Mouse (Mus musculus) adrenal gland, adult 2 months (tissue): ENCODE measurements at regions not wholly inside any gene's neighbourhood (a gene's known extent, or its start where the extent isn't known, plus 50 kb on each side); places are given as distances from the start of the nearest gene placed in this dataset.
A peak's percentile ranks its signal among the peaks of the same experiment; 100 is the strongest.

Experiments
- DNase-seq: peaks from one replicate; pipeline ENCODE4 v3.0.0; 2021

DNA sequence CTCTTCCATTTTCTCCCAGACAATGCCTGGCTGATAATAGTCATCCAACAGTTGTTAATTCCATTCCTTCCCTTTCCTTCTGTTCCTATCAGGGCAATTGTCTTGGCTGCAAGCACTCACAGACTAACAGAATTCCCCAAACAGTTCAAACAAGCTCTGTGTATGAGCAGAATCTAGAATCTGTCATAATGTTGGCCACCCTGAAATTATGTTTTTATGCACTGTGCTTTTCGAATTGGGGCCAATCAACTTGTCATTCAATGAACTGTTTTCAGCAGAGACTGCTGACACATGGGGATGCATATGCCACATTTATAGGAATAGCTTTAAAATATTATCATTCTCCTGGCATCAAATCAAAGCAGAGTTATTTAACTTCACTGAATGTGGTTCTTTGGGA, 235.8 kb upstream of the Tmtc4 start:
- DNase-seq = no peak

DNA sequence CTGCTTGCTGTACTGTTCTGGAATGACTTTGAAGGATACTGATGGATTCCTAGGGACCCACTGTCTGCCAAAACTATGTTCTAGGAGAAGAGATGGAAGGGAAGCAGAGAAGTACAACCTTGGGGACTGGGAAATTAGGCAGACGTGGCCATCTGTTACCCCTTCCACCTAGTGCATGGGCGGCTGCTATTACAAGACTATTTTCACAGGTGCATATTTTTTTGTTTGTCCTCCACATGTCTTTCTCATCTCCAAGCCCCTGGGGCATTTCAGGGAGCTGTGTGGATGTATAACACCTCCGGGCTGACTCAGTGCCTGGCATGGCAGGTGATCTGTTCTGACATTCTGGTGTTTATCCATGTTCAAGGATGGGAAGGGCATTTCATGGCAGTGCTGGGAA, 226.4 kb upstream of the Tmtc4 start:
- no peak for DNase-seq

DNA sequence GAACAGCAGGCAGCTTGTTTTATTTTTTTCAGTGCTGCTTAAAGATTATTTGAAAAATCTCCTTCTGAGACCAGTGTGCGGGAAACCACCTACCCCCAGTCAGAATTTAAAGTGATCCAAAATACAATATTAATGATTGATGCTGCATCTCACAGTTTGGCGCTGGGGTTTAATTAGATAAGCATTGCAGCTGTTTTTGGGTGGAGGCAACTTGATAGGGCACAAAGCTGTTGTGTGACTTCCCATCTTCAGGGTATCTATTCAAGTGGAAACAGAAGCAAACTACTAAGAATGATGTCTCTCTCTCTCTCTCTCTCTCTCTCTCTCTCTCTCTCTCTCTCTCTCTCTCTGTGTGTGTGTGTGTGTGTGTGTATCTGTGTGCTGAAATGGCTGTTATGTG, 219.0 kb upstream of the Tmtc4 start:
- no peak for DNase-seq

DNA sequence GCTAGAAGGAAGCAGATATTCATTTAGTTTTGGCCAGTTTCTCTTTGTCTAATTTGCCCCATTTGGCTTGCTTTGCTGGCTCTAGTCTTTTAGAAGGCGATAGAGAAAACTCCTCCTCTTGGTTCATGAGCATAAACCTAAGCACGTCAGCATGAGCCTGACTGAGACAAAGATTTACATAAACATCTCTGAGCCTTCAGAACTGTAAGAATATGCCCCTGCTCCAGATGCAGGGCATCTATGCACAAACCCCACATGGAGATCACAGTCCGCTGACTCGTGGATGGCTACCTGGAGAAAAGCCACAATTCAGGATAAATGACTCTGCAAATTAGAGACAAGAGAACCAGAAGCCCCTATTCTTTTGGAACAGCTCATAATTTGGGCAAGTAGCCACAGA, 218.5 kb upstream of the Tmtc4 start:
- no peak for DNase-seq

DNA sequence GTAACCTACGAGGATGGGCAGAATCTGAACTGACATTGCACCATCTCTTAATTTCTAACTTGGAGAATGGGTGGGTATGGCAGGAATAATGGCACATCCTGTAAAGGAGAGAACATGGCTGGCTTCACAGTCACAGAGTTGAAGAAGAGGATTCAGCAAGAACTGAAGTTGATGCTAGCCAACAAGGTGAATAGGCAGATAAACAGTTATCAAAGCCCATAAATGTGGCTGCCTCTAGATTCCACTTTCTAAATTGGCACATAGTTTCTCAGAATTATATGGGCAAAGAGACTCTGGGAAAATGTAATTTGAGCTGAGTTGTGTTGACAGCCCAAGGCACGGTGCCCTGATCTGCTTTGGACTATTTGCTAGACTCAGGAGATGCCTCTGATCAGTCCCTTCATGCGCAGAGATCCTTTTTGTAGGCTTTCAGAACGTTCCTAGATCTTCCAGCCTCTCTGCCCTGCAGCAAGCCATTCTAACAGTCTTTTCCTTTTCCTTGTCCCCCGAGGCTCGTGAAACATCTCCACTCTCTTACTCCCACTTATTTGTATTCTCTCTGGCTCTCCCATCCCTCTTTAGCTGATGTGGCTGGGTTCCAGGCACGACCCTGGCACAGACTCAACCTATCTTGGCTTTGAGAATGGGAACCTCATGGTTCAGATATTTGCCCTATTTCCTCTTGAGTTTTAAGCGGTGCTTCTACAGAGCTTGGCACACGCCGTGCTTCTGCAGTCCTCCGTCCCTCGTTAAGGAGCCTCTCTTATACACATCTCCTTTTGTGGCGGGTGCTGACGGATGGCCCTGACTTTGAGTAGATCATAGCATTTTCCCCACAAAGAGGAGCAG, 217.8 kb upstream of the Tmtc4 start:
- peak; percentile 35 for DNase-seq

DNA sequence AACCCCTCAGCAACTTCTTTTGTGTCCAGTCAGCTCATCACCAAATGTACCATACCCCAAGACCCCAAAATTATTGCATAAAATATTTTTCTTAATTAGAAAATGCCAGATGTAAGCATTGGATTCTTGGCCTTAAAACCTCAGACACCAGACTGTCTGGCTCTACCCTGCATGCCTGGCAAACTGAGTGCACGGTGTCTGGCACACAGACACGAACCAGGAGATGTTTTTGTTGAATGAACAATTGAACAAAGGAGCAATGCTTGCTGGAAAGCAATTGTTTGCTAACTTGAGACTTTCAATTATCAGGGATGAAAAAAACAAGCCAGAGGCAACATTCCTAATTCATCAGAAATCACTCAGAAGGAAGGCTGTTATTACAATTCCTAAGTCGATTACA, 215.3 kb upstream of the Tmtc4 start:
- DNase-seq = no peak

DNA sequence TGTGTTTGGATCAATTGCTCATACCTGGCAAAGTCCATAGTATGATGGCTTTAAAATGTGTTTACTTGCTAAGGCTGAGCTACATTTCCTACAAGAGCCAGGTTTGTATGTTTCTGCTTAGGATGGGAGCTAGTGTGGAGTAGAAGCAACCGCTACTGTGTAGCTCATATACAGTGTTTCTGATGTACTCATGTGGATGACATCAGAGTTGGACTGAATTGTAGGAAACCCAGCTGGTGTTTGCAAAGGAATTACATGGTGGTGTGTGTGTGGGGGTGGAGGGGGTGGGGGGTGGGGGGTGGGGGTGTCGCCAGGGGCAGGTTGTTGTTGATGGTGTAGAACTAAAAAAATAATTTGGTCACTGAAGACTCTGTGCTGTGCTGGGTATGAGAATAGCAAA, 208.7 kb upstream of the Tmtc4 start:
- no peak for DNase-seq

DNA sequence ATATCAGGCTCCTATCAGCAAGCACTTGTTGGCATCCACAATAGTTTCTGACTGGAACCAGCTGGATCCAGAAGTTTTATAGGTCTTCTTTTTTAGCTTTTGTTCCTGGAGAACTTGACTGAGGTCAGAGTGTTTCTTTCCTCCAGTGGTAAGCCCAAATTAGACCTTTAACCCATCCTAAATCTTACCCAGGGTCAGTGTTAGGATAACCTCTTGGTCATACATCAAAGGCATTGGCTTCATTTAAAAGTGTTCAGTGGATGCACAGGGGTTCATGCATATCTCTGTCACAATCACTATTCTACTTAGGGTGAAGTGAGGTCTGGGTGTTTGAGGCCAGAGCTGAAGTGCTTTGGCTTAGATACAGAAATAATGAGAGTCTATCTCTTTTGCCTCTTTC, 206.9 kb upstream of the Tmtc4 start:
- no peak for DNase-seq

DNA sequence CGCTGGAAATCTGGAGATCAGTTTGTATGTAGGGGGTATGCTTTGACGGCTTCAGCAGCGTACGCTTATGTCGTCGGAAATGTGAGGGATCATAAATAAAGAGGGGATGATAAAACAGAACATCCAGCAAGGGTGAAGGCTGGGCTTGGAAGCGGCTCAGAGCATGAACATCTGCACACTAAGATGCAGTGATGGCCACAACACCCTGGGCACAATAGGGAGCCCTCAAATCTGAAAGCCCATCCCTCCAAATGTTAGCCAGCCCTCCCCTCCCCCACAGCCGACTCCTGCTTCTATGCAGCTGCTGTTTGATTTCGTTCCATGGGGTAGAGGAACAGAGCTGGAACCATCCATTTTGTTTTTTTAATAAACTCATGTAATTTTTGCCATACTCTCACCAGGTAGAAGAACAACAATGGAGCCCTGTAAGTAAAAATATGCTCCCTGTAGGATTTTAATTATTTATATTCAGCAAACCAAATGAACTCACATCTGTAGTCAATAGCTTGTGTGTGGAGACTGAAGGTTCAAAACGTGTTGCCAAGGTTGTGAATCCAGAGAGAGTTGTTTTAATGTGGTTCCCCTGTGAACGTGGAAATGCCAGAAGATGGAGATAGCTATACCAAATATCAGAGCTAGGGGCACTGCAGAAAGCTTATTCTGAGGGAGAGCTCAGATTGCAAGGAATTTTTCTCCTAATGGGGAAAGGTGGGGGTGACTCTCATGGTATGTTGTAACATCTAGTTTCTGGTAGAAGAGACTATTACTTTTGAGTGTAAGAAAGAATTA, 203.6 kb upstream of the Tmtc4 start:
- no peak for DNase-seq

DNA sequence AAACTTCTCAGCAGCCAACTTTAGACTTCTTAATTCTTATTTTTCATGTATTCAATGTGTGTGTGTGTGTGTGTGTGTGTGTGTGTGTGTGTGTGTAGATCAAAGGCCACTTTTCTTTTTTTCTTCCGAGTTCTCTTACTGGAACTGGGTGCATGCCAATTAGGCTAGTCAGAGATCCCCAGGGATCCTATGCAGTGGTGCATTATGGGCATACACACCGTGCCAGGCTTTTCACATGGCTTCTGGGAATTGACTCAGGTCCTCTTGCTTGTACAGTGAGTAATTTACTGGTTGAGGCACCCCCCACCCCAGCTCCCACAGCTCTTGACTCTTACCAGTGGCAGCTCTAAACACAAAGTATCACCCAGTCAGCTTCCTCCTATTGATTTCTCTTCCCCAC, 189.3 kb upstream of the Tmtc4 start:
- peak; percentile 30 for DNase-seq

DNA sequence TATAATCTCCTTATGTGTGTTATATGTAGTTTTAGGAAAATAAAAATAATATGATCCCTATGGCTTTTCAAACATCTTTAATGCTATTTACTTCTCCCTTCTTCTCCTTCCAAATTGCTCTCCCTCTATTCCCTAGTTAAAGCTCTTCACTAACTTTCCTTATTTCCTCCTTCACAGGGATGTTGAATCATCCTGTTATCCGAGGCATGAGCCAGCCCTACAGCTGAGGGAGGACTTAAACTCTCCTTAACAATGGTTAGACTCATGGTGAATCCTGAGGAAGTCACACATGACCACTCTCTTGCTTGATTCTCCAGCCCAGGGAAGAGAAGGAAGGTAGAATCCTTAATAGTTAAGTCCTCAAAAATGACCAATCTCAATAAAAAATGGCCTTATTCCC, 188.0 kb upstream of the Tmtc4 start:
- DNase-seq = no peak

DNA sequence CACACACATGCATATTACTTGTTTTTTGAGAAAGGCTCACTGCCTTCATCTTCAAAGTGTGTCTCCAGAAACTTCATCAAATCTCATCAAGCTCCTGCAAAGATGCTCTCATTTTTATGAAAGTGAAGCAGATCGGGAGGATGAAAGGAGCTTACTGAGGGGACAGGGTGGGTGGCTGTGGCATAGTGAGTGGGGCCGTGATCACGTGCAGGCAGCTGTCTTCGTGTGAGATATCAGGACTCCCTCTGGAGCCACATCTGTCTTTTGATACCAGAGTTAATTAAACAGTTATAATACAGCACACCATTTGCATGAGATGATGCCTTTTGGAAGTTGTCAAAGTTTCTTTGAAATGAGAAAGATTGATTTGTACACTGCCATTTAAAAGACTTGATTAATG, 180.0 kb upstream of the Tmtc4 start:
- no peak for DNase-seq

DNA sequence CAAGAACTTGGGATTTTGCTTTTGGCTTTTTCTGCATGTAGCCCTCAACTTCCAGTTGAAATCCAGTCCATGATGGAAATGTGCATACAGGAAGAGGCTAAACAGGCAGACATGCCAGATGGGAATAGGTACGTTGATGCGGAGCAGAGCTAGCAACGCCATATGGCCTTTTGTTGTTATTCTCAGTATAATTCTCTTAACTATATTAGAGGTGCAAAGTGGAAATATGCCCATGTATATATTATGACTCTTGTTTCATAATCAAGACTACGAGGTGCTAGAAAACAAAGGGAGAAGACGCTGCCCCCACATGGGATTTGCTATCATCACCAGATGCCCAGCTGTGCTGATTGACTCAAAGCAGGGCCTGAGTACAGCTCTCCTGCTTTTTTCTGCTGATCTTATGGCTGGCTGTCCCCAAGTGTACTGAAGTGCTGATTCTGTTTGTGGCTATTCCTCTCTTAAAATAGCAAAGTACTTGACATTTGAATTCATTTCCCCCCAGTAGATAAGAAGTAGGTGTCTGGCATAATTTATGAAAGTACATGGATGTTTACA, 159.7 kb upstream of the Tmtc4 start:
- no peak for DNase-seq

DNA sequence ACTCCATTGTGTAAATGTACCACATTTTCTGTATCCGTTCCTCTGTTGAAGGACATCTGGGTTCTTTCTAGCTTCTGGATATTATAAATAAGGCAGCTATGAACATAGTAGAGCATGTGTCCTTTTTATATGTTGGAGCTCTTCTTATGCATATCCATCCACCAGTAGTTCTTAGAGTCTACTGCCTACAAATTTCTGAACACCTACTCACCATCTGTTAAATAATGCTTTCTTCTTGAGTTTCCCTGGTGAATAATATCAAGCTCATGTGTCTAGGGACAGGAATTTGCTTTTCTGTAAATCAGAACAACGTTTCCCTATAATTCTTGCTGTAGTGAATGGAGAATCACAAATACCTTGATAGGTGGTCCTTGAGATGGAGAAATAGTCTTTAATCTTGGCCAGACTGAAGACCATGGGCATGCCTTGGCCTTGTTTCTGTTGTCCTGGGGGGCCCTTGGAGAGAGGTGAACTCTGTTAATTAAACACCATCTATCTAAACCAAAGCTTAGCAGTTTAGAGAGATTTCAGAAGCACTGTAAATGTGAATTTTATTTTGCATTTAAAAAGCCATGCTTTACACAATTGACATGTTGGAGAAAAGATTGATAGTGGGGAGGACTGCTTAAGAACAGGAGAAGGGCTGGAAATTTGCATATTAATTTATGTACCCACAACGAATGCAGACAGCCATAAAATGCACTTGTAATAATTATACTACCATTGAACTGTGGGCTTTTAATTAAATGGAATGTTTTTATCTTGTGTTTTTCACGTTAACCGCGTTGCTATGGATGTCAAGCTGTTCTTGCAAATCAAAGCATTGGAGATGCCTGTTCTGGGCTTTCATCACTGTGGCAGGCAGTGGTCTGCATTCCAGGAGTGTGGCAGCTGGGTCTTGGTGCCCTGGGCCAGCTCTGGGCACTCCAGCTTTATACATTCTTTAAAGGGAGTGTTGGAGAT, 155.2 kb upstream of the Tmtc4 start:
- DNase-seq = no peak

DNA sequence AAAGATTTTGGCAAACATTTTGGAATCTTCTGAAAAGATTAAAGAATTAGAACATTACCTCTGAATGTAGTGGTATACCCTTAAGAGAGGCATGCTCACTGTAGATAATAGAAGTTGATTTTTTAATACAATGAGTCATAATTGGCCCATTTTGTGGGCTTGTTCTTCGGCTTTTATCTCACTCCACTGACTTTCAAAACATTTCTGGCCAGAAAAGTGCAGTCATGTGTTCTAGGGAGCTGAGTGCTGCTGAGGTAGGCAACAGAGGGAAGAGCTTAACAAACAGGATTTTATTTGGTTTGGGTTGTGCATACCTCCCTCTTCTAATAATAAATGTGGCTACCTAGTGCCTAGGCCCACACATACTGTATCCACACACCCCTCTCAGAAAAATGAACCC, 150.1 kb upstream of the Tmtc4 start:
- DNase-seq = peak; percentile 9

DNA sequence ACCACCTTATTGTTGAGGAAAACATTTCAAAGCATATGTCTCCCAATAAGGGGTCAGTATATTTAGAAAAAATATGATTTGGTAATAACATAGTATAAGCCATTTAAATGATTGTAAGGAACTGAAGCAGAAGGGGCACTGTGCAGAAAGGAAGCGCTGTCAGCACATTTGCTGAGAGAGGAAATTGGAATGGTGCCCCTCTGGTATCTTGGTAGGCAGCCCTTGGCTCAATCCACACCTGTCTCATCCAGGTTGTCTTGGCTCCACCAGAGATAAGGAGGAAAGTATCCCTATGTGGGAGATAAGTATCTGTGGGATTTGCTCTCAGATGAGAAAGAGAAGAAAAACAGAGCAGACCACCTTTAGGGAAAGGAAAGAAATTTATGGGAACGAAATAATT, 136.5 kb upstream of the Tmtc4 start:
- DNase-seq = no peak

DNA sequence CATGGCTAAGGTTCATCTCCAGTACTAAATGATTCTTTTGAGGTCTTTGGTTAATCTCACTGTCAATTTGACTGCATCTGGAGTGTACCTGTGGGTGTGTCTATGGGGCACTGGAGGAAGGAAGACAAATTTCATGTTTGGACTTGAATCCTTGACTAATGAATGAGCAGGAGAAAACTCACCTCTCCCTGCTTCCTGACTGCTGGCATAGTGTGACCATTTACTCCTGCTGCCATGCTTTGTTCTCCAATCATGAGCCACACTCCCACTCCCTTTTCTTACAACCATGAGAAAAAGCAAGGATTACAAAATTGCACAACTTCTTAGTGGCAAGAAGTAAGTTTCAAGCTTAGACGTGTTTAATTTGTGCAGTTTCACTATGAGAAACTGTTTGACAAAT, 132.5 kb upstream of the Tmtc4 start:
- no peak for DNase-seq

DNA sequence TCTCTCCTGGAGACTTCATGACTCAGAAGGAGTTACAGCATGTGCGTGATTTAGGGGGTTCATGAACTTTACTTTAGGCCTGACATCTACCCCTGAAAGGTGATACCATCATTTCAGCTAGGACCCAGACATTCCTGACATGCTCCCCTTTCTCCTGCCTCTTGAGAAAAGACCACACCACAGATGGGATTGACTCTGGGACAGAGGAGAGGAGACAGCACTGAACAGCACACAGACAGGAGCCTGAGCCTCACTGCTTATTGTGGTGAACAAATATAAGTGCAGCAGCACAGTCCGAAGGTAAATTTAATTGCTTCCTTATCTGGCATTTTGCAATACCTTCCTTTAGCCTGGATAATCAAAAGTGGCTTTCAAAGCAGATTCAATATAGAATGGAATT, 126.7 kb upstream of the Tmtc4 start:
- DNase-seq = no peak

DNA sequence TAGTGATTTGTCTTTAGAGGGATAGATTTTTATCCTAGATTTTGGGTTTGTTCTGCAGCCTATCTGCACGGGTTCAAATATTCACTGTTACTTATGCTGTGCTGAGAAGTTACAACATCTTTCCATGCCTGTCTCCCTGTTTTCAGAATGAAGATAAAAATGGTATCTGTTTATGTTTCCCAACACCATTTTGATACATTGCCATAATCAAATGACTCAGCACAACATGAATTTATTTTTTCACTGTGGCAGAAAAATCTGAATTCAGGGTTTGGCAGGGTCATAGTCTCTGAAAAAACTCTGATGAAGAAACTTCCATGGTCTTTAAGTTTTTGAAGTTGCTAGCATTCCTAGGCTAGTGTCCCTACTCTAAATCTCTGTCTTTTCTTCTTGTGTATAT, 116.5 kb upstream of the Tmtc4 start:
- no peak for DNase-seq

DNA sequence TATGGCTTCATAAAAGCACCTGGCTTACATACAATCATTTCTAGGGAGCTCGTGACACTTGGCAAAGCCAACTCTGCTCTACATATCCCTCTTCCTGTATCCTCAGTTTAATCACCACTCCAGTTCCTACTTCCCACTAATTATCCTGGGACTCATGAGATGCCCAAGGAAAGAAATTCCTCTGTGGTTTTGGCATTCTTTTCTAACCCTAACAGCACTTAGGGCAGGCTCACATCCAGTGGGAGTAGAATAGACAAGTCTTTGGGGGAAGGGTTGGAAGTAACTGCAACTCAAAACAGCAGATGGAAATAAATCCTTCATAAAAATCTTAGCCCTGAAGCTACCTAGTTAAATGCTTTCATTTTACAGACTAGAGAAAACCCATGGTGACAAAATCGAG, 112.3 kb upstream of the Tmtc4 start:
- DNase-seq = no peak

DNA sequence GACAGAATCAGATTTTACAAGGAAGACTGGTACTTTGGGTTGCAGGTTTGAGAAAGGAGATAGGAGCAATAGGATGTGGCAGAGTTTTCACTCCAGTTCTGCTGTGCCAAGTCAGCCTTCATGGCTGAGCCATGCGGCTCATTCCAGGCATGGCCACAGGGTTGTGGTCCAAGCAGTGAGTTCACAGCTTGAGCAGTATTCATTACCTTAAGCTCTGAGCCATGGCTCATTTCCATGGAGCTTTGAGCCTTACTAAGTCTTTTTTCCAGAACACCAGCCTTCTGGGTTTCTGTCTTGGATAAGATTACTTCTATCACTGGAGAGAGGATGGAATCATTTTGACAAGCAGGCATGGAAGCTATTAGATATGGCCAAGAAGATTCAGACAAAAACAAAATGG, 98.2 kb upstream of the Tmtc4 start:
- DNase-seq = no peak

DNA sequence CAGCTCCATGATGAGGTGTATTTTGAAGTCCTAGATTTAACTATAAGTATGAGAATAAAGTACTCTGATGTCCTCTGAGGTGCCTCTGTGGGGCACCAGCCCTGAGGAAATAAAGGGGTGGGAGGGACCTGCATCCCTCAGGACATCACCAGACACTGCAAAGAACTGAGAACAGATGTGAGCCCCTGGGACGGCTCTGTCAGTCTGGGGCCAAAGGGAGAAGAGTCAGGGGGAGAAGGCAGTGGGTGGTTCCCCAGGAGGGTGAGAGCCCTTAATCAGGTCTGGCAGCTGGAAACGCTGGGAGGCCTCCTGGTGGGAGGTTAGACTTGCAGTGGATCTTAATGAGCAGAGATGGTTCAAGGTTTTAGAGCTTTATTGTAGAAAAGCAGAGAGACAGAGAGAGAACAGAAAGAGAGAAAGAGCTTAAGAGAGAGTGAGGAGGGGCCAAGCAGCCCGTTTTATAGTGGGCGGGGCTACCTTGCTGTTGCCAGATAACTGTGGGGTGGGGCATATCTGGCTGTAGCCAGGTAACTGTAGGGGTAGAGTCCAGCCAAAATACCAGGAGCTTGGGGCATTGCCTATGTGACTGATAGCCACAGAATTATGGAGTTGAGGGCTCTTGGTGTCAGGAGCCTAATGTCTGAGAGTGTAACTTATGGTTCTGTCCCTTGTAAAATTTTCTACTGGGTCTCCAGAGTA, 97.3 kb upstream of the Tmtc4 start:
- no peak for DNase-seq
